Mouse (Mus musculus) cerebellum, postnatal 36 days (tissue): ENCODE results near the gene Plekhd1.

Source experiments
- DNase-seq, 2 experiments: peaks; one replicate each; pipeline ENCODE4 v3.0.0; 2021 to 2022; ENCODE audit warnings: mixed read lengths in 2 of 2

Plekhd1 gene

DNA sequence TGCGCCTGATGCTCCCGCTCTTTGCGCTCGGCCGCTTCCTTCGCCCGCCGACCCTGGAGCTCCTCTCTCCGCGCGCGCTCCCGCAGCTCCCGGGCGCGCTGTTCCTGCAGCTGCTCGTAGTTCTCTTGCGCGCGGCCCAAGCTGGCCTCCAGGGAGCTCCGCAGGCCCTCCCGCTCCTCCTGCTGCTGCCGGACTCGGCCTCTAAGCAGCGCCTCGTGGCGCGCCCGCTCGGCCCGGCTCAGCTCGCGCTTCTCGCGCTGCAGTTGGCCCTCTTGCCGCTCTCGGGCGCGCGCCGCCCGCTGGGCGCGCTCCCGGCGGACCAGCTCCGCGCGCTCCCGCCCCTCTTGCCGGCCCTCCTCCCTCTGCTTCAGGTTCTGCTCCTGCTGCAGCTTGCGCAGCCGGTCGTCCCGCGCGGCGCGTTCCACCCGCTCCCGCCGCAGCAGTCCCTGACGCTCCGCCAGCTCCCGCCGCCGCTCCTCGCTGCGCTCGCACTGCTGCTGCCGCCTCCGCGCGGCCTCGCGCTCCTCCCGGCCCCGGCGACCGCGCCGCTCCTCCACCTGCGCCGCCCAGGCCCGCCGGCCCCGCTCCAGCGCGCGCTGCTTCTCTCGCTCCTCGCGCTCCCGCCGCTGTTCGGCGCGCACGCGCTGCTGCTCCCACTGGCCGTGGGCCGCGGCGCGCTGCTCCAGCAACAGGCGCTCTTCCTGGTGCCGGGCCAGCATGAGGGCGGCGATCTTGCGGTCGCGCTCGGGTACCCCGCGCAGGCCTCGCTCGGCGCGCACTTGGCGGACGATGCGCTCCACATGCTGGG is 65.6 kb downstream of the Plekhd1 start:
- peak; percentile 31 to 55 for DNase-seq

GRCm38 (mm10) chr12:80758559-80759386 is 66.4 kb downstream of the Plekhd1 start:
- DNase-seq, result peak; percentile 31

- no peak for DNase-seq
Observed at GRCm38 (mm10) chr12:80759387-80759712, 67.0 kb downstream of the Plekhd1 start.

- DNase-seq, result peak; percentile 45 to 62
Observed at GRCm38 (mm10) chr12:80759713-80760395, 67.5 kb downstream of the Plekhd1 start.

DNA sequence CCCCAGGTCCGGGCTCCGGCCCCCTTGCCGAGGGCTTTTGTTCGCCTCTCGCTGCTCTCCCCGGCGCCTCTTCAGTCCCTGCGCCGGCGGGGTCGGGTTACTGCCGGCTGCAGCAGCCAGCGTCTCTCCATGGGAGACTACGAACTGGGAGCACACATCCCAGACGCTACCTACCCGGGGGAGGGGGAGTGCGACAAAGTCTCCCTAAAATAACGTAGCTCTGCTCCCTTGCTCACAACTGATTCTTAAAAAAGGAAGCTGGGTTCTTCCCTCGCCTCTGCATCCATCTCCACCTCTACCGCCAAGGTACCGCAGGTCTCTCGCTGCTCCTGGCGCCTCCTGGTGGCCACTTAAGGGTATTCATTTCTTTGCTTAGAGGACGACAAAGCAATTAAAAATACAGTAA is 68.0 kb downstream of the Plekhd1 start, which contains the start of gene Ccdc177:
Gene Ccdc177, minus strand, starts transcription at position 292 of the 406 bp plus-strand sequence.
- peak; percentile 90 to 92 for DNase-seq

DNA sequence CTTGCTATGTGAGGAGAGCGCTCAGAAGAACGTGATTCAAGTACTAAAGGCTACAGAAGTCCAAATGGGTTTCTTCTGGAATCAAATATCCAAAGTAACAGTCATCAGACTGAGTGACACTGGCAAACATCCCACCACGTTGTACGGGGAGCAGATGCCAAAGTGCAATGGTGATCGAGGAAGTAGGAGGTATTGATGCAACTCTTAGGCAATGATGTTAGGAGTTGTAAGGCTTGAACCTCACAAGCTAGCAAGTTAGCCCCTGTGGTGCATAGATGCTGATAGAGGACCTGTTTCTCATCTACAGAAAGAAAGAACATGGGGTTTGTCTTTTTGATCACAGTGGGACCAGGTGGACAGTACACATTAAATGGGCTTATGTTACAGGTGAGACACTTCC is 70.6 kb downstream of the Plekhd1 start:
- DNase-seq, result no peak

GRCm38 (mm10) chr12:80764116-80764515 is 71.7 kb downstream of the Plekhd1 start:
- no peak for DNase-seq

DNA sequence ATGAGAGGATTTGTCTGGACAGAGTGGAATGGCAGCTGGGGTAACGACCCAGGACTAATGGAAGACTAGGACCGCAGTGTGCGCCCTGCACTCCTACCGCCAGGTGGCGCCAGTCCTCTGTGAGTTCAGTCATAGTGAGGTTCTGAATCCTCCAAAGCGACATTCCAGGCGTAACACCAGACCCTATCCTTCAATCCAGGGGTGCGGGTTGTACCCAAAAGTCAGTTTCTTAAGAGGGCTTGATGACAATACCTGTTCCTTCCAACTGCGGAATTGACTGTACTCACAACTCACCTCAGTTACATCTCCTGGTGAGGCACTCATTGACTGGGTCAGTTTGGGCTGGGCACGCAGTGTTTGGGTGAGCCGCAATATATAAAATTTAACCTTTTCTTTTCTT is 77.3 kb downstream of the Plekhd1 start:
- DNase-seq, result peak; percentile 82 to 87
